Mouse (Mus musculus): ENCODE measurements at regions not wholly inside any gene's neighbourhood (a gene's known extent, or its start where the extent isn't known, plus 50 kb on each side); places are given as distances from the start of the nearest gene placed in this dataset.

GRCm38 (mm10) chr11:112839721-112840494 is 57.9 kb downstream of the Sox9 start:
- no peaks in the 10 kb centered on the region for H3K36me3 ChIP-seq

GRCm38 (mm10) chr11:112840495-112840828 is 58.4 kb downstream of the Sox9 start:
- no peaks in the 10 kb centered on the region for H3K27me3 ChIP-seq
- no peak for ATAC-seq (ENCODE audit: low read depth)
- H3K9ac ChIP-seq = no peak overlapping the region
- H3K4me2 ChIP-seq = peak overlapping the region; percentile 9; the same call in 1 of the 2 replicates
- WGBS = 7% methylated on average over 10 of the region's 10 CpGs
- H3K27ac ChIP-seq (replicated peaks) = 0 out of 2 replicates have a peak overlapping the region, but pooled peaks have one; percentile 72
- no peak overlapping the region for H3K4me3 ChIP-seq
- no peaks in the 10 kb centered on the region for H3K9me3 ChIP-seq
- peaks cover 16% of the 10 kb centered on the region for H3K4me1 ChIP-seq (replicated peaks)
- no peaks in the 10 kb centered on the region for H3K36me3 ChIP-seq

More at GRCm38 (mm10) chr11:112839721-112840494, 57.9 kb downstream of the Sox9 start:
- H3K27ac ChIP-seq (replicated peaks) = peak overlapping the region; percentile 72
- no peak overlapping the region for H3K9ac ChIP-seq
- H3K9me3 ChIP-seq = no peaks in the 10 kb centered on the region
- H3K4me2 ChIP-seq = peak overlapping the region; percentile 9; the same call in 1 of the 2 replicates
- 10% methylated on average over 10 of the region's 10 CpGs for WGBS
- H3K4me3 ChIP-seq = no peak overlapping the region
- ATAC-seq (ENCODE audit: low read depth) = no peak
- H3K27me3 ChIP-seq = no peaks in the 10 kb centered on the region
- peaks cover 21% of the 10 kb centered on the region for H3K4me1 ChIP-seq (replicated peaks)

- no peak for ATAC-seq (ENCODE audit: low read depth)
- peaks cover 12% of the 10 kb centered on the region for H3K4me1 ChIP-seq (replicated peaks)
- no peak overlapping the region for H3K27ac ChIP-seq (replicated peaks)
- H3K4me3 ChIP-seq = no peak overlapping the region
- 70% methylated on average over 8 of the region's 8 CpGs for WGBS
- H3K36me3 ChIP-seq = no peaks in the 10 kb centered on the region
- H3K9ac ChIP-seq = no peak overlapping the region
- no peak overlapping the region for H3K4me2 ChIP-seq
- no peaks in the 10 kb centered on the region for H3K27me3 ChIP-seq
- H3K9me3 ChIP-seq = no peaks in the 10 kb centered on the region
Measured at GRCm38 (mm10) chr11:112844258-112844901, 62.4 kb downstream of the Sox9 start.

GRCm38 (mm10) chr11:112847146-112847545 is 65.1 kb downstream of the Sox9 start:
- Histone ChIP-seq H3K9me3 (no peaks in the 10 kb centered on the region), H3K36me3 (no peaks in the 10 kb centered on the region), H3K27me3 (no peaks in the 10 kb centered on the region), H3K4me2 (no peak overlapping the region), H3K4me1 (replicated peaks) (no peaks in the 10 kb centered on the region), H3K4me3 (no peak overlapping the region), H3K9ac (no peak overlapping the region), H3K27ac (replicated peaks) (no peak overlapping the region)
- no peak for ATAC-seq (ENCODE audit: low read depth)
- WGBS = 100% methylated on average over 2 of the region's 2 CpGs

- no peak overlapping the region for H3K4me2 ChIP-seq
- no peaks in the 10 kb centered on the region for H3K27me3 ChIP-seq
- H3K4me3 ChIP-seq = no peak overlapping the region
- no peak overlapping the region for H3K27ac ChIP-seq (replicated peaks)
- H3K9ac ChIP-seq = no peak overlapping the region
- WGBS = 90% methylated on average over 3 of the region's 3 CpGs
- ATAC-seq (ENCODE audit: low read depth) = no peak
- H3K9me3 ChIP-seq = no peaks in the 10 kb centered on the region
- no peaks in the 10 kb centered on the region for H3K36me3 ChIP-seq
- H3K4me1 ChIP-seq (replicated peaks) = no peaks in the 10 kb centered on the region
Measured at GRCm38 (mm10) chr11:112847851-112848250, 65.8 kb downstream of the Sox9 start.

GRCm38 (mm10) chr11:112849974-112850373 is 68.0 kb downstream of the Sox9 start:
- Histone ChIP-seq H3K9ac (no peak overlapping the region), H3K4me1 (replicated peaks) (no peaks in the 10 kb centered on the region), H3K4me2 (no peak overlapping the region), H3K9me3 (no peaks in the 10 kb centered on the region), H3K36me3 (no peaks in the 10 kb centered on the region), H3K27me3 (no peaks in the 10 kb centered on the region), H3K4me3 (no peak overlapping the region), H3K27ac (replicated peaks) (no peak overlapping the region)
- 88% methylated on average over 5 of the region's 5 CpGs for WGBS
- ATAC-seq (ENCODE audit: low read depth) = no peak

- Histone ChIP-seq H3K9me3 (no peaks in the 10 kb centered on the region), H3K9ac (no peak overlapping the region), H3K4me2 (no peak overlapping the region), H3K27me3 (no peaks in the 10 kb centered on the region), H3K36me3 (no peaks in the 10 kb centered on the region), H3K4me3 (no peak overlapping the region), H3K27ac (replicated peaks) (no peak overlapping the region), H3K4me1 (replicated peaks) (no peaks in the 10 kb centered on the region)
- WGBS = 87% methylated on average over 13 of the region's 13 CpGs
- no peak for ATAC-seq (ENCODE audit: low read depth)
Measured at GRCm38 (mm10) chr11:112850532-112851272, 68.7 kb downstream of the Sox9 start.

GRCm38 (mm10) chr11:112851321-112851720 is 69.3 kb downstream of the Sox9 start:
- ATAC-seq (ENCODE audit: low read depth) = no peak
- WGBS = 82% methylated on average over 9 of the region's 9 CpGs
- Histone ChIP-seq H3K9ac (no peak overlapping the region), H3K27ac (replicated peaks) (no peak overlapping the region), H3K4me3 (no peak overlapping the region), H3K27me3 (no peaks in the 10 kb centered on the region), H3K36me3 (no peaks in the 10 kb centered on the region), H3K9me3 (no peaks in the 10 kb centered on the region), H3K4me1 (replicated peaks) (no peaks in the 10 kb centered on the region), H3K4me2 (no peak overlapping the region)

GRCm38 (mm10) chr11:112855975-112856374 is 74.0 kb downstream of the Sox9 start:
- Histone ChIP-seq H3K27ac (replicated peaks) (no peak overlapping the region), H3K36me3 (no peaks in the 10 kb centered on the region), H3K9me3 (peaks cover 8% of the 10 kb centered on the region), H3K4me2 (no peak overlapping the region), H3K4me1 (replicated peaks) (peaks cover 12% of the 10 kb centered on the region), H3K9ac (no peak overlapping the region), H3K4me3 (no peak overlapping the region), H3K27me3 (no peaks in the 10 kb centered on the region)
- 43% methylated on average over 5 of the region's 5 CpGs for WGBS
- no peak for ATAC-seq (ENCODE audit: low read depth)

- no peak overlapping the region for H3K4me3 ChIP-seq
- WGBS = 74% methylated on average over 7 of the region's 7 CpGs
- no peak for ATAC-seq (ENCODE audit: low read depth)
- H3K27ac ChIP-seq (replicated peaks) = no peak overlapping the region
- peaks cover 8% of the 10 kb centered on the region for H3K9me3 ChIP-seq
- no peak overlapping the region for H3K4me2 ChIP-seq
- peaks cover 18% of the 10 kb centered on the region for H3K4me1 ChIP-seq (replicated peaks)
- H3K36me3 ChIP-seq = no peaks in the 10 kb centered on the region
- no peaks in the 10 kb centered on the region for H3K27me3 ChIP-seq
- H3K9ac ChIP-seq = no peak overlapping the region
Measured at GRCm38 (mm10) chr11:112859309-112859708, 77.3 kb downstream of the Sox9 start.

- Histone ChIP-seq H3K4me3 (no peak overlapping the region), H3K9ac (peak overlapping the region; percentile 22; the same call in 1 of the 2 replicates), H3K27me3 (no peaks in the 10 kb centered on the region), H3K4me2 (peak overlapping the region; percentile 24), H3K4me1 (replicated peaks) (peaks cover 18% of the 10 kb centered on the region), H3K27ac (replicated peaks) (peak overlapping the region; percentile 65), H3K9me3 (peaks cover 8% of the 10 kb centered on the region), H3K36me3 (no peaks in the 10 kb centered on the region)
- peak; percentile 78 for ATAC-seq (ENCODE audit: low read depth)
- WGBS = 8% methylated on average over 11 of the region's 11 CpGs
Measured at GRCm38 (mm10) chr11:112860797-112861196, 78.8 kb downstream of the Sox9 start.

GRCm38 (mm10) chr11:112861233-112861632 is 79.2 kb downstream of the Sox9 start:
- peaks cover 8% of the 10 kb centered on the region for H3K9me3 ChIP-seq
- H3K36me3 ChIP-seq = no peaks in the 10 kb centered on the region
- H3K4me3 ChIP-seq = no peak overlapping the region
- H3K27ac ChIP-seq (replicated peaks) = peak overlapping the region; percentile 65
- no peaks in the 10 kb centered on the region for H3K27me3 ChIP-seq
- 65% methylated on average over 5 of the region's 5 CpGs for WGBS
- H3K4me1 ChIP-seq (replicated peaks) = peaks cover 18% of the 10 kb centered on the region
- peak overlapping the region; percentile 24 for H3K4me2 ChIP-seq
- ATAC-seq (ENCODE audit: low read depth) = 0 out of 2 replicates have a peak, but pooled peaks have one; percentile 30
- H3K9ac ChIP-seq = peak overlapping the region; percentile 22; the same call in 1 of the 2 replicates

Measured in neural tube, embryonic 13.5 days (tissue).